Mouse (Mus musculus) heart, adult 2 months (tissue): ENCODE results near the gene Col4a1.

Experiments used
- CTCF ChIP-seq: fragments of 200-600 bp; IDR thresholded peaks from 2 replicates; pipeline ENCODE4 v1.8.1; 2022; ENCODE audit warnings: antibody characterized with exemption, mild to moderate bottlenecking, moderate library complexity
- EP300 ChIP-seq: fragments of 200-500 bp; IDR thresholded peaks from 2 replicates; pipeline ENCODE4 v1.6.1; 2011; ENCODE audit warnings: low read depth, low read length, control low read depth; ENCODE audit not compliant: insufficient read depth
- POLR2A ChIP-seq: fragments of 200-500 bp; IDR thresholded peaks from 2 replicates; pipeline ENCODE4 v1.6.1; 2011; ENCODE audit warnings: mild to moderate bottlenecking, low read depth, low read length, control low read depth; ENCODE audit not compliant: insufficient read depth

GRCm38 (mm10) chr8:11347699-11348098 is 35.1 kb upstream of the Col4a1 start:
- no peak for TF ChIP-seq POLR2A
- TF ChIP-seq CTCF = no peak
- no peak for TF ChIP-seq EP300
